Mouse (Mus musculus): ENCODE data around the gene Nr4a2.

Gene Nr4a2

GRCm38 (mm10) chr2:57111791-57112538 lies 11.8 kb downstream of the Nr4a2 start:
- DNase-seq, result peak; percentile 32

DNA sequence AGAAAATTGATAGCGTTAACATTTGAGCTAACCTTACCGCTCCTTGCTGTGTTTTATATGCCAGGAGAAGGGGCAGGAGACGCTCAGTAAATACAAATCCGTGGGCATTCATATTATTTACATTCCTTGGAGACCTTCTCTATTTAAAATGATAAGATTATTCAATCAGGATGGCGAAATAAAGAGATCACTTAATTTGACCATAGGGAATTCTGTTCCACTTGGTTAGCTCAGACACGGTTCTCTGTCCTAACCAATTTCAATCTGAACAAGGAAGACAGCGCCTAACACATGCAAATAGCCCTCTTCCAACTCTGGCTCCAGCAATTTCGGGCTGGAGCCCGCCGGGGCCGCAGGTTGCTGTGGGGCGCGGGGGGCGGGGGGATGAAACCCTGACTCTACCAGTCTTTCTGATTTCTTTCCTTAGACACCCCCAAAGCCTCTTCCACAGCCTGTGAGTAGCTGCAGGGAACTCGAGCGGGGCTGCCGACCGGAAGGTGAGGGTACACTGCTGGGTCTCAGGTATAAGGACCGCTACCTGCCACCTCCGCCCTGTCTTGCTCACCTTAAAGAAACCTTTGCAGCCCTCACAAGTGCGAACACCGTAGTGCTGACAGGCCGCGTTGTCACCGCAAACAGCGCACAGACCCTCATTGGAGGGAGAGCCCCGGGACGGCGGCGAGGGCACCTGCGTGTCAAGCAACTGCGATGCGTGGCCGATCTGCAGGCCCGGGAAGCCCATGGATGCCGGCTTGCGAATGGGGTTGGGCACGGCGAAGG lies 12.6 kb downstream of the Nr4a2 start:
- no peak for DNase-seq

DNA sequence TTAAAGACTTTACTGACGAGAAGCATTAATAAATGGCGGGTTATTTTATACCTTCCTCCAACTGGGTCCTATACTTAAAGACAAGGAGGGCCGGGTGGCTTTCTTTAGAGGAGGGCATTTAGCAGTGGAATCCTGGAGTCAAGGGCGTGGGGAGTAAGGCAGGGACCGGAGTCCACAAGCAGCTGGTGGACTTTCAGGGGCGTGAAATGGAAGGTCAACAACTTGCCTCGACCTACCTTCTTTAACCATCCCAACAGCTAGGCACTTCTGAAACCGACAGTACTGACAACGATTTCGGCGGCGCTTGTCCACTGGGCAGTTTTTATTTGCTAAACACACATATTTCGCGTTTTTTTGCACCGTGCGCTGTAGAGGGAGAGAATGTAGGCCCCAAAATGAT lies 13.4 kb downstream of the Nr4a2 start:
- no peak for DNase-seq

- no peak for DNase-seq
These were observed 13.9 kb downstream of the Nr4a2 start for GRCm38 (mm10) chr2:57109926-57110325.

DNA sequence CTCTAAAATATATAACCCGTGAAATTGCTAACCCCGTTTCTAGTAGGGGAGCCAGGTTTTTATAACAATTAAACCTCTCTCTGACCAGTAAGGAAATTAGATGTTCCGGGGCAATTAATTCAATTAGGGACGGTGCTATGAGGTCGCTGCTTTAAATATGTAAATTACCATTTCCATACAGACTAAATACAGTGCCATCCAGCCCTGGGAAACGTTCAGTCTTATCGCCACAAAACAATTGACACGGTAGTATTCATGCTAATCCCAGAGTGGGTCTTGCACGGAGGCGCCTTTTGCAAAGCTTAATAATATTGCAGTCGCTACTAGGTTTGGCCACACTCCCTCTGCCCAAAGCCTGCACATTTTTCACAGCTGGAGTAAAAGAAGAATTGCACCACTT lies 14.5 kb downstream of the Nr4a2 start:
- no peak for DNase-seq

DNA sequence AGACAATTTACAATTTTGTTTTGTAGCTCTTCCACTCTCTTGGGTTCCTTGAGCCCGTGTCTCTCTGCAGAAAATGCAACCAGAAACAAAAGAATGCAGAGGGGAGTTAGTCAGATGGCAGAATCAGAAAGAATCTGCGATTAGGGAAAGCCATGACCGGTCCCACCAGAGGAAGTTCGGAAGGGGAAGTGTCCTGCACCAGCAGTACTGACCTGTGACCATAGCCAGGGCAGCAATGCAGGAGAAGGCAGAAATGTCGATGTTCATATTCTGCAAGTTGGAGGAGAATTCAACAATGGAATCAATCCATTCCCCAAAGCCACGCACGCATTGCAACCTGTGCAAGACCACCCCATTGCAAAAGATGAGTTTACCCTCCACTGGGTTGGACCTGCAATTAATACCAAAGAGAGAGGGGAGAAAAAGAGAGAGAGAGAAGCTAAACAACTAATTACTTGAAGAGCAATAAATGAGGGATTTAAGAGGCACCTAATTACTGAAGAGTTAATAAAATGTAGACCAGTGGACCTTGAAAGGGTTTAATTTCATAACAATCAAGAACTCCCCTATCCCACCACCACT lies 15.4 kb downstream of the Nr4a2 start:
- DNase-seq, result no peak

- no peak for DNase-seq
These were observed 18.4 kb downstream of the Nr4a2 start for GRCm38 (mm10) chr2:57105401-57105800.

- no peak for DNase-seq
These were observed 19.1 kb downstream of the Nr4a2 start for GRCm38 (mm10) chr2:57104731-57105130.

DNA sequence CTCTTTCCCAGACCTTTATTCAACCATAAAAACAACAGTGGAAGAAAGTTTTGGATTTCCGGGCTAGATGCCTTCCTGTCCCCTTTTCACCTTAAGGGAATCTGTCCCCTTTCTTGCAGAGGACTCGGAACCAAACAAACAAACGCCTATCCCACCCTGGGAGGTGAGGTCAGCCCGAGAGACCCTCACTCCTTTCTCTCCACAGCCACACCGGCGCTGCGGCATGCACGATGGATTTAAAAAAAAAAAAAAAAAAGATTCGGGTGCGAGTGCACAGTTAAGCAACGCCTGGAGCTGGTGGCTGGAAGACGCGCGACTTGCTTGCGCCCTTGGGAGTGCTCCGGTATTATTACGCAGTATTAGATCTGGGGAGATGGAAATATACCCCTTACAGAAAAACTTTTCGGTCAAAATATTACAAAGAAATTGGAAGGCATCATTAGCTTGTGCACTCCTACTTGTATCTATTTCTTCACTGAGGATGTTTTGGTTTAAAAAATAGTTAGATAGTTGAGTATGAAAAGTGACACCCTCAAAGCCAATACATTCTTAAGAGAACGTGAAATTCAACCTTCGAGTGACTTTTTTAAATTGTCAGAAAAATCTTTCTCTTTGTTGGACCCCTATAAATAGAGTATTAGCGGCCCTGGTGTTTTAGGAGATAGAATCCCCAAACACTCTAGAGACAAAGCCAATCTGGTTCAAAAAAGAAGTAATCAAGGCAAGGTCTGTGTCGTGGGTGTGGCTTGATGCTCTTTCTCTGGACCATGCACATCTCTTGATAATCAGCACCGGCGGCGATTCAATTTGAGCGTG lies 19.8 kb downstream of the Nr4a2 start:
- DNase-seq, result no peak

- no peak for DNase-seq
These were observed 20.7 kb downstream of the Nr4a2 start for GRCm38 (mm10) chr2:57102856-57103844.

GRCm38 (mm10) chr2:57102091-57102855 lies 21.5 kb downstream of the Nr4a2 start:
- peak; percentile 15 for DNase-seq

GRCm38 (mm10) chr2:57100241-57100640 lies 23.6 kb downstream of the Nr4a2 start:
- DNase-seq, result no peak

DNA sequence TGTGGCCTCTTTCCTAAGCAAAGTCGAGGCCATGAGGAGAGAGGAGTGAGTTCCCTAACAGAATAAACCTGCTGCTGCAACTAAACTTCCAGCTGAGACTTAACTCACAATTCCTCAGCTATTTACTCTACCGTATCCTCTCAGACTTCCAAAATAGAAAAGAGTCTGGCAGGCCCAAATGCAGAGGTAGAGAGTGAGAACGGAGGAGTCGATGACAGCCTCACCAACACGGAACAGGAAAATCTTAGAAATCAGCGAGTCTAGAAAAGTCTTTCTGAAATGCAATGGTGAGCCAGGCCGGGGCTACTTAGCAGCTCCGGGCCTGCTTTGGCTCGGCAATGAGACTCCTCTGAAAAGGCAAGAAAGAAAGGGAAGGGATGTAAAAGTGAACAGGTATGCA lies 51.4 kb downstream of the Nr4a2 start:
- DNase-seq, result no peak

DNA sequence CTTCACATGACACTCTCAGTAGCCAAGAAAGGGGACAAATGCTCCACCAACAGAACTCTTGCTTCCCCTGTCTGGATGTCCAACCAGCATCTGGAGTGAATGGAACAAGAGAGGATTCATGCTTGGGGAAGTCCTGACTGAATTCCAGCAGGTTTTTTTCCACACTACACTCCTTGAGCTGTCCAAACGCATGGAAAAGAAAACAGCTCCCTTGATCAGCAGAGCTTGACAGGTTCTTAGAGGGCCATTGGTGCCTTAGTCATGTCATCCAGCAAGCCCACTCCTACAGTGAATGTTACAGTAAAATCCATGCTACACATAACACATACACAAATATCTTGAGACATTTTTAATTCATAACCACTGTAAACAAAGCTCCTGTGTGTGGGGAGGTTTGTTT lies 60.3 kb downstream of the Nr4a2 start:
- DNase-seq, result no peak
